ENCODE assay signal across 18 mouse cellular contexts in genomic region chr2:51753565-51754031, GRCm38 (mm10).
A peak's percentile ranks its signal among the peaks of the same experiment; 100 is the strongest.
DNase-seq lines count a peak whose midpoint lies in the region; ATAC-seq and TF ChIP-seq lines count a peak whose summit lies in the region.
"Had no signal": no experiment of that assay in that cellular context is flagged by ENCODE, and none has a peak within 500 bp of the region (broad histone marks: within the 10 kb centered on the region; RNA-seq: fewer than 3 reads in every experiment).

No protein-coding gene starts in this region.

- no peaks in the 10 kb centered on the region for H3K27me3 ChIP-seq in intestine, embryonic 14.5 days (replicated peaks; ENCODE audit: control insufficient read depth, insufficient read depth, low read length)
- H3K27me3 ChIP-seq in intestine, postnatal 0 days (replicated peaks; ENCODE audit: control insufficient read depth, insufficient read depth, low read length): no peaks in the 10 kb centered on the region
- H3K27me3 ChIP-seq in forebrain, embryonic 16.5 days (replicated peaks; ENCODE audit: control insufficient read depth, insufficient read depth, low read length): no peaks in the 10 kb centered on the region
- H3K27me3 ChIP-seq in neural tube, embryonic 13.5 days: no peaks in the 10 kb centered on the region
- H3K27me3 ChIP-seq in stomach, postnatal 0 days (ENCODE audit: control insufficient read depth, insufficient read depth, low read length): no peaks in the 10 kb centered on the region
- H3K27me3 ChIP-seq: intestine, embryonic 15.5 days; limb, embryonic 15.5 days; stomach, embryonic 15.5 days had no signal

- H3K27ac ChIP-seq in intestine, embryonic 14.5 days (ENCODE audit: low read depth): no peak overlapping the region
- H3K27ac ChIP-seq in intestine, postnatal 0 days (ENCODE audit: low read depth, low read length): no peak overlapping the region
- peak overlapping the region; percentile 79 for H3K27ac ChIP-seq in forebrain, embryonic 16.5 days (ENCODE audit: low read length)
- H3K27ac ChIP-seq in neural tube, embryonic 13.5 days (replicated peaks): peak overlapping the region; percentile 62
- H3K27ac ChIP-seq in stomach, postnatal 0 days (replicated peaks): no peak overlapping the region
- H3K27ac ChIP-seq: intestine, embryonic 15.5 days; limb, embryonic 15.5 days; stomach, embryonic 15.5 days had no signal

- no peak for ATAC-seq in intestine, embryonic 14.5 days (replicated peaks; ENCODE audit: low FRiP score, low TSS enrichment, low read depth)
- ATAC-seq in intestine, postnatal 0 days: no peak
- ATAC-seq in forebrain, embryonic 16.5 days: peak; percentile 81
- ATAC-seq in megakaryocyte, adult 5-6 weeks (ENCODE audit: poor library complexity, severe bottlenecking): peak; percentile 95
- ATAC-seq in neural tube, embryonic 13.5 days (ENCODE audit: low read depth): peak; percentile 68
- no peak for ATAC-seq in stomach, postnatal 0 days (ENCODE audit: low FRiP score, low TSS enrichment)
- ATAC-seq: intestine, embryonic 15.5 days had no signal

- H3K4me1 ChIP-seq in intestine, embryonic 14.5 days (replicated peaks; ENCODE audit: control insufficient read depth, insufficient read depth, low read length): no peaks in the 10 kb centered on the region
- no peaks in the 10 kb centered on the region for H3K4me1 ChIP-seq in intestine, postnatal 0 days (replicated peaks; ENCODE audit: control insufficient read depth, insufficient read depth, low read length)
- H3K4me1 ChIP-seq in forebrain, embryonic 16.5 days (replicated peaks; ENCODE audit: control insufficient read depth, insufficient read depth, low read length): peaks cover 14% of the 10 kb centered on the region
- peaks cover 20% of the 10 kb centered on the region for H3K4me1 ChIP-seq in neural tube, embryonic 13.5 days (replicated peaks)
- H3K4me1 ChIP-seq in stomach, postnatal 0 days (replicated peaks; ENCODE audit: control insufficient read depth, insufficient read depth): no peaks in the 10 kb centered on the region
- H3K4me1 ChIP-seq: intestine, embryonic 15.5 days; limb, embryonic 15.5 days; stomach, embryonic 15.5 days had no signal

- TF ChIP-seq CTCF in intestine, postnatal 0 days (IDR thresholded peaks at IDR 0.05; ENCODE audit: low read depth): no peak
- TF ChIP-seq CTCF in stomach, postnatal 0 days (IDR thresholded peaks at IDR 0.05; ENCODE audit: low read depth): no peak

- WGBS in intestine, embryonic 14.5 days: 52% methylated on average over 7 of the region's 7 CpGs
- 47% methylated on average over 7 of the region's 7 CpGs for WGBS in intestine, postnatal 0 days
- 13% methylated on average over 7 of the region's 7 CpGs for WGBS in forebrain, embryonic 16.5 days
- WGBS in neural tube, embryonic 13.5 days: 15% methylated on average over 7 of the region's 7 CpGs
- WGBS in stomach, postnatal 0 days: 48% methylated on average over 7 of the region's 7 CpGs

- peak; percentile 38 for DNase-seq in intestine, embryonic 14.5 days (ENCODE audit: low spot score)
- no peak for DNase-seq in stomach, postnatal 0 days (ENCODE audit: low spot score)
- DNase-seq in thymus, postnatal 0 days (ENCODE audit: low spot score): no peak
- no peak for DNase-seq in cerebellum, adult 9-10 months
- DNase-seq: adrenal gland, postnatal 25 days; B cell, adult 2 months; gastrocnemius, postnatal 25 days; kidney, postnatal 36 days; lung, embryonic 14.5 days; right cerebral cortex, postnatal 25 days; thymus, postnatal 4 days had no signal

- no peak overlapping the region for H3K4me3 ChIP-seq in intestine, embryonic 14.5 days (ENCODE audit: low read depth, low read length)
- H3K4me3 ChIP-seq in intestine, postnatal 0 days (ENCODE audit: low read depth, low read length): no peak overlapping the region
- no peak overlapping the region for H3K4me3 ChIP-seq in forebrain, embryonic 16.5 days (replicated peaks; ENCODE audit: low read length)
- no peak overlapping the region for H3K4me3 ChIP-seq in neural tube, embryonic 13.5 days
- H3K4me3 ChIP-seq in stomach, postnatal 0 days (ENCODE audit: low read depth, low read length): no peak overlapping the region
- H3K4me3 ChIP-seq: intestine, embryonic 15.5 days; limb, embryonic 15.5 days; stomach, embryonic 15.5 days had no signal

- no peaks in the 10 kb centered on the region for H3K9me3 ChIP-seq in intestine, embryonic 14.5 days (ENCODE audit: control insufficient read depth, low read length)
- H3K9me3 ChIP-seq in intestine, postnatal 0 days (ENCODE audit: control insufficient read depth): no peaks in the 10 kb centered on the region
- no peaks in the 10 kb centered on the region for H3K9me3 ChIP-seq in forebrain, embryonic 16.5 days (ENCODE audit: control insufficient read depth, low read length)
- no peaks in the 10 kb centered on the region for H3K9me3 ChIP-seq in neural tube, embryonic 13.5 days
- H3K9me3 ChIP-seq in stomach, postnatal 0 days (ENCODE audit: control insufficient read depth, low read length): no peaks in the 10 kb centered on the region
- H3K9me3 ChIP-seq: intestine, embryonic 15.5 days; limb, embryonic 15.5 days; stomach, embryonic 15.5 days had no signal

- H3K9ac ChIP-seq in intestine, embryonic 14.5 days (ENCODE audit: low read length): no peak overlapping the region
- no peak overlapping the region for H3K9ac ChIP-seq in intestine, postnatal 0 days (ENCODE audit: low read depth, low read length)
- no peak overlapping the region for H3K9ac ChIP-seq in forebrain, embryonic 16.5 days (replicated peaks; ENCODE audit: low read depth, low read length)
- no peak overlapping the region for H3K9ac ChIP-seq in neural tube, embryonic 13.5 days
- no peak overlapping the region for H3K9ac ChIP-seq in stomach, postnatal 0 days (ENCODE audit: low read length)
- H3K9ac ChIP-seq: intestine, embryonic 15.5 days; limb, embryonic 15.5 days; lung, embryonic 14.5 days; stomach, embryonic 15.5 days had no signal

- no peak for TF ChIP-seq EP300 in stomach, postnatal 0 days (optimal IDR thresholded peaks at IDR 0.05)

- H3K4me2 ChIP-seq in intestine, embryonic 14.5 days (ENCODE audit: low read length): no peak overlapping the region
- H3K4me2 ChIP-seq in intestine, postnatal 0 days (replicated peaks; ENCODE audit: low read depth): no peak overlapping the region
- peak overlapping the region; percentile 33 for H3K4me2 ChIP-seq in forebrain, embryonic 16.5 days (ENCODE audit: low read length)
- H3K4me2 ChIP-seq in neural tube, embryonic 13.5 days: peak overlapping the region; percentile 34
- no peak overlapping the region for H3K4me2 ChIP-seq in stomach, postnatal 0 days (replicated peaks; ENCODE audit: low read depth)
- H3K4me2 ChIP-seq: intestine, embryonic 15.5 days; limb, embryonic 15.5 days; lung, embryonic 14.5 days; stomach, embryonic 15.5 days had no signal

- H3K36me3 ChIP-seq in intestine, embryonic 14.5 days (ENCODE audit: control insufficient read depth, insufficient read depth, low read length): no peaks in the 10 kb centered on the region
- no peaks in the 10 kb centered on the region for H3K36me3 ChIP-seq in intestine, postnatal 0 days (ENCODE audit: control insufficient read depth, insufficient read depth)
- H3K36me3 ChIP-seq in forebrain, embryonic 16.5 days (ENCODE audit: control insufficient read depth, insufficient read depth): no peaks in the 10 kb centered on the region
- H3K36me3 ChIP-seq in neural tube, embryonic 13.5 days: no peaks in the 10 kb centered on the region
- H3K36me3 ChIP-seq in stomach, postnatal 0 days (ENCODE audit: control insufficient read depth, insufficient read depth, low read length): no peaks in the 10 kb centered on the region
- H3K36me3 ChIP-seq: intestine, embryonic 15.5 days; limb, embryonic 15.5 days; stomach, embryonic 15.5 days had no signal

Comparison
In these comparisons a context has a peak if more than half of its experiments do, and no peak if none do; other contexts are left out.
1. ATAC-seq: peak in forebrain, embryonic 16.5 days (single experiment), megakaryocyte, adult 5-6 weeks (single experiment) and neural tube, embryonic 13.5 days (single experiment); none in intestine, embryonic 14.5 days (single experiment), intestine, postnatal 0 days (single experiment) and stomach, postnatal 0 days (single experiment).
2. H3K27ac ChIP-seq: peak in forebrain, embryonic 16.5 days (single experiment) and neural tube, embryonic 13.5 days (single experiment); none in intestine, embryonic 14.5 days (single experiment), intestine, postnatal 0 days (single experiment) and stomach, postnatal 0 days (single experiment).
3. H3K4me2 ChIP-seq: peak in forebrain, embryonic 16.5 days (single experiment) and neural tube, embryonic 13.5 days (single experiment); none in intestine, embryonic 14.5 days (single experiment), intestine, postnatal 0 days (single experiment) and stomach, postnatal 0 days (single experiment).